Mouse (Mus musculus) spleen, postnatal 4 days (tissue): ENCODE data around the gene Srr.
A peak's percentile ranks its signal among the peaks of the same experiment; 100 is the strongest.

Experiments used
- DNase-seq, 2 experiments: peaks; one replicate each; pipeline ENCODE4 v3.0.0; 2022; ENCODE audit warnings: low spot score in 2 of 2

The Srr gene

GRCm38 (mm10) chr11:74907850-74908249, 17.9 kb downstream of the Srr start:
- no peak for DNase-seq

- no peak for DNase-seq
Measured at GRCm38 (mm10) chr11:74902416-74902815, 23.3 kb downstream of the Srr start.

GRCm38 (mm10) chr11:74901555-74901954, 24.2 kb downstream of the Srr start:
- no peak for DNase-seq

DNA sequence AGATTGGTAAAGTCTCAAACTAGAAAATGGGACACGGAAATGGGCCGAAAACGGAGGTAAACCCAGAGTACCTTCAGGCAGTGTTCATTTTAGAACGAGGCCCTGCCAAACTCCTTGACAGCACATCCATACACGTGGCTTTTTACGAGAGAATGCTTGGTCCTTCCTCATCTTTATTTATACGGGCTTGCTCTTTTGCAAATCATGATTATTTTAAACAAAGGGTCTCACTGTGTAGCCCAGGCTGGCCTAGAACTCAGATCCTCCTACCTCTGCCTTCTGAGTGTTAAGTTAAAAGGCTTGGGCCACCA, 27.3 kb downstream of the Srr start:
- DNase-seq = no peak

DNA sequence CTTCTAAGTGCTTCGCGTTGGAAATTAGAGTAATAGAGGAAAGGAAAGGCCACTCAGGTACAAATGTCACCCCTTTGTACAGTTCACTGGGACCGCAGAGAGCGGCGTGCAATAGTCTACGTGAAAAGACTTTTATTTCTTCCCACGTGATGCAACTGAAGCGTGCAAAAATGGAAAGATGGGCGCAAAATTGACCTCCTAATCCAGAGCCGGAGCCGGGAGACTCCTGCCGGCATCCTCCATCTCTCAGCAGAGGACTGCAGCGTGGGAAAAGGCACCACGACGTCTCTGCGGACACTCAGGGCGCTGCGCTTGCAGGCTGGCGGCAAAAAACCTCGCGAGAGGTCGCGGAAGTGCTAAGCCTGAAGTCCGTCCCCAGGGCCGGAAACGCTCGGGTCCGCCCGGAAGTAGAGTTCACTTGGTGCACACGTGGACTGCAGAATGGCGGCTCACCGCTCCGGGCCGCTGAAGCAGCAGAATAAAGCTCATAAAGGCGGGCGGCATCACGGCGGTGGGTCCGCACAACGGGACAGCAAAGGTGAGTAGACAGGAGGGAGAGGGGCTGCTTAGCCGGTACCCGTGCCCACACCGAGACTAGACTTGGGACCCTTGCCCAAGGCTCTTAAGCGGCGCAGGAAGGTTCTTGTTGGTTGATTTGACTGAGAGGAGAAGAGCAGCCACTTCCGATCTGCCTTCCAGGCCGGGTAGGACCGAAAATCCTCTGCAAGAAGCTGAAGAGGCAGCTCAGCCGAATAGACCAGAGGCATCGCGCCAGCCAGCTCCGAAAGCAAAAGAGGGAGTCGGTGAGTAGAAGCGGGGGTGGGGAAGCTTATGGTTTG, 27.9 kb downstream of the Srr start, which contains the start of gene Tsr1:
Gene Tsr1, plus strand, starts transcription at position 394 of the 839 bp plus-strand sequence.
- peak; percentile 86 to 92 for DNase-seq

- peak; percentile 45 to 81 for DNase-seq
Measured at GRCm38 (mm10) chr11:74896901-74897677, 28.7 kb downstream of the Srr start, which contains the start of gene Sgsm2. Sgsm2 (minus strand) TSS chr11:74897060.

DNA sequence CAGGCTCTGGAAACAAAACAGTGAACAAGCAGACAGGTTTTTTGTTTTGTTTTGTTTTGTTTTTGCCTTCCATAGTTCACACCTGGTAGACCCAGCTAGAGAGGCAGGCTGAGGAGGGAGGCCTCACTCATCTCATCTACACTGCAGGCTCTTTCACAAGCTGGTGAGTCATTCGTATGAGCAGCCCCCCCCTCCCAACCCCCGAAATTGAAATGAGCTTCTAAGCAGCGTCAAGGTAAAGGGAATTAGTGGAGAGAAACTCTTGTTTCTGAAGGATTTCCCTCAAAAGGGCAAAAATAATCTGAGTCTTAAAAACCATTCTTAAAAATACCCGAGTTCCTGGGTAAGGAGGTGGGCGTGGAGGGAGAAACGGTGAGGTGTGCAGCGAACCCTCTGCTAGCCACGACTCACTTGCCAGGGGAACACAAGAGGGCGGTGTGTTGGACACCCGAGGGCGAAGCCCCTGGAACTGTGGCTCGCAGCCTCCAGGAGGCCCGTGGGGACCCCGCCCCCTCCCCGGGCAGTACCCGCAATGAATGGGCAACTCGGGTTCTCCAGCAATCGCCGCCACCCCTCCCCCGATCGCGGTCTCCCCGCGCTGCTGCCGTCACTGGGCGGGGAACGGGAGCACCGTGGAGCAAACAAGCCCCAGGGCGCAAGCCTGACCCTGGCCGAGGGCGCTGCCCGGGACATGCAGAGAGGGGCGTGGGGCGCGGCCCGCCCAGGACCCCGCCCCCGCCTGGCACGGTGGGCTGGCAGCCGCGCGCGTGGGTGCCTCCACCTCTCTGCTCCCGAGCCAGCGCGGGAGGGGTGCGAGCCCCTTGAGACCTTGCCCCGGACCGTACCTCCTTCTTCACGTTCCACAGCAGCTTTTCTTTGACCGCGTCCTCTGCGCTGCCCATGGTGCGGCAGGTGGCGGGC, 29.5 kb downstream of the Srr start:
- DNase-seq = peak; percentile 59 to 80

GRCm38 (mm10) chr11:74894619-74895018, 31.1 kb downstream of the Srr start:
- DNase-seq = no peak

GRCm38 (mm10) chr11:74883098-74883497, 42.6 kb downstream of the Srr start:
- no peak for DNase-seq

DNA sequence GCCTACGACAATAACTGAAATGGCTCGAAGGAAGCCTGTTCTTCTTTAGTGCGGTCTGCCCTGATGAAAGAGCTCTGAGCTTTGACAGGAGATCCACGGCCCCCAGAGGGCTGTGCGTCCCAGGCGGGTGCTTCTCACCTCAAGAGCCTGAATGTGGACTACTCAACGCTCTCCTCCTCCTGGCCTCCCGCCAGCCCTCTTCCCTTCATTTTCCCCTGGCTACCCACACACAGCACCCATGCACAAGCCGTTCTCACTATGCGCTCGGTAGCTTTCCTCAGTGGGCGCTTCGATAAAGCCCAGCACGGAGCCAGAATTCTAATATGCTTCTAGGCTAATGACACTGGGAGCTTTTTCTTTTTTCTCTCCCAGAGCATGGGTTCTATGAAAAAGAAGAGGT, 43.8 kb downstream of the Srr start:
- no peak for DNase-seq

- DNase-seq = no peak
Measured at GRCm38 (mm10) chr11:74880999-74881398, 44.7 kb downstream of the Srr start.

GRCm38 (mm10) chr11:74876801-74877200, 48.9 kb downstream of the Srr start:
- no peak for DNase-seq

DNA sequence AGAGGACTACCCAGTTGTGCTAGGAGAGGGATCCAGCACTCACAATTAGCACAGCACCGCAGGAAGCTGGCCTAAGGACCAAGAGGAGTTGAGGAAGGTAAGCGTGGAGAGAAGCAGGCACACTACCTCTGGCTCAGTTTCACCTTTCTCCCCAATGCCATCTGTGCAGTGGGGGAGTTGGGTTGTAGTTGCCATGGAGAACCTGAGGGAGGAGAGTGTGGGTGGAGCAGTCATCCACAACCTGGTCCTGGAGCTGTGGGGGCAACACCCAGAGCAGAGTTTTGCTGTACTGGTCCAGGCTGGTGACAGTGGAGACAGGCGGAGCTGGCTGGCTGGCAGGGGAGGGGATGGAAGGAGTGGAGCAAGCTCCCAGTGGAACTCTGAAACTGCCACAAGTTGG, 51.1 kb downstream of the Srr start:
- DNase-seq = no peak

DNA sequence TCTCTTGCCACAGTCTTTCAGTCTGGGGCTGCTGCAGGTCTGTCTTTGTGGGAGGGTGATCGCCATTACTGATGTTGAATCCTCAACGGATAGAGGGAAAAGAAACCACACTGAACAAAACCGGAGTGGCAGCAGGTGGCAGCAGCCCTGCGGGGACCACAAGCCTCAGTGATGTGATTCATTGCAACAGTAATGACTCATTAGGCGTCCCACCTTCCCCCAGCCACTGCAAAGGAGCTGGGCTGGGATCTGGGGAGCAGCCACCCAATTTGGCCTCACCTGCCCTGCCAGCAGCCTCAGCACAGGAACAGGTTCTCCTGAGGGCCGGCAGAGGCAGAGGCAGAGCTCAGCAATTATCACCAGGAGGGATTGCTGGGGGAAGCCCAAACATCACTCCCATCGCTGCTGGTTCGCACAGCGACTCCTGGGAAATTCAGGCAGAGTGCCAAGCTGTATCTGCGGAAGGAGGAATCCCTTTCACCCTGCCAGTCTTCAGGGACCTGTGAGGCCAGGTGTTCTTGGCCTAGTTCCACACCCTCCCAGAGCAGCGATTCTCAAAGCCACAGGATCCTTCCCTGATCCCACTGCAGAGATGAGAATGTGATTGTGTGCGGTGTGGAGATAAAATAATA, 54.6 kb downstream of the Srr start:
- no peak for DNase-seq

DNA sequence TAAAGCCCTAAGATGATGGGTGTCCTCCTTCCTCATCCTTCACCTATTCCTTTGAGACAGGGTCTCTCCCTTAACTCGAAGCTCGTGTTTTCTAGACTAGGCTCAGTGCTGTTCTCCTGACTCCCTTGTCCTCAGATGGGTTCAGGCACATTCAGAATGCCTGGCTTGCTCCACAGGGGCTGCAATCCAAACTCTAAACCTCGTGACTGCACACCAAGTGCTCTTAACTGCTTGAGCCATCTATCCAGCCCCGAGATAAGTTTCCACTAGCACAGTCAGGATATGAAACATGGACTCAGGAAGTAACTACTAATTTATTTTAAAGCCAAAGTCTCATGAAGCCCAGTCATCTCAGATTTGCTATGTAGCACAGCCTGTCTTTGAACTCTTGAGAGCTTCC, 55.2 kb downstream of the Srr start:
- no peak for DNase-seq

DNA sequence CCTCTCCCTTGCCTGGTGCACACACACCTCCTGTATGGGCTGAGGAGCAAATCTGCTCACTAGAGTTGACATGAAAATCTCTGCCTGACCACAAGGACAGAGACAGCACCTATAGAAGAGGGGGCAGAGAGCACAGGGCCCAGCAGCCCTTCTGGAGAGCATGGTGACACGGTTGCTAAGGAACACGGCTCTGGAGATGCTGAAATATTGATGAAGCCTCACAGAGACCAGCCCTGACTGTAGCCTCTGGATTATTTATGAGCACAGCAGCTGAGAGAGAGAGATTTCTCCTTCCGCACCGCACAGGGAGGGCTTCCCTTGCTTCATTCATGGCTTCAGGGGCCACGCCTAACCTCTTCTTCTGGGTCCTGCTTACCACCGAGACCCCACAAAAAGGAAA, 56.1 kb downstream of the Srr start:
- no peak for DNase-seq

GRCm38 (mm10) chr11:74868046-74868760, 57.5 kb downstream of the Srr start:
- no peak for DNase-seq

- no peak for DNase-seq
Measured at GRCm38 (mm10) chr11:74867181-74867580, 58.6 kb downstream of the Srr start.

DNA sequence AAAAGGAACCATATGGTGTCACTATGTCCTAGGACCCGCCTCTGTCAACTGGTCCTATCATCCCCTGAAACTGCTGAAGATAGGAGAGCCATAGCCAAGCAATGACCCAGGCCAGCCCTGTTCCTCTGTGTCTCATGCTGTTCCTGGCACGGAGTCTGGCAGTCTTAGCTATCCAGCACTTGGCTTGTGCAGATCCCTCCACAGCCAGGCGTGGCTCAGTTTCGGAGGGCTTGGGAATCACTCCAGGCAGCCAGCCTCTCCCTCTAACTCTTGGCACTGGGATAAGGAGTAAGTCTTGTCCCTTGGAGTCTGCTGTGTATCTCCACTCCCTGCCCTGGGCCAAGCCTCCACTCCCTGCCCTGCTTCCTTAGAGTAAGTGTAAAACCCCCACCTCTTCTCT, 59.1 kb downstream of the Srr start:
- no peak for DNase-seq

GRCm38 (mm10) chr11:74865252-74865651, 60.5 kb downstream of the Srr start:
- DNase-seq = no peak

- DNase-seq = no peak
Measured at GRCm38 (mm10) chr11:74864421-74864820, 61.3 kb downstream of the Srr start.
